Mouse (Mus musculus): ENCODE measurements around the gene Olfr777. TPM values are rescaled to one million over a fixed set of nuclear protein-coding genes. Genes with fewer than 3 reads are reported as not detected.
"Not testable (repeated sequence)": the region's sequence is repeated elsewhere in the genome, so short reads cannot be mapped to it uniquely, and the experiment has no call there.

The Olfr777 gene
- not detected in 2 replicates for polyA plus RNA-seq (2014; fragmentation: Nextera tagmentation; extraction: Ambion mirVana)

- WGBS: 83% methylated on average over 2 of the region's 2 CpGs
- no peak for ATAC-seq (ENCODE audit: insufficient read depth)
Measured at GRCm38 (mm10) chr10:129271081-129271535, at the start of gene Olfr777. Gene Olfr777 (minus strand): TSS chr10:129271485.

GRCm38 (mm10) chr10:129317817-129318216, 46.5 kb upstream of the Olfr777 start, which contains the start of gene Olfr780:
Gene Olfr780 (plus strand): TSS chr10:129318117.
- no peak within 1 kb of the TSS for H3K9ac ChIP-seq
- ATAC-seq (ENCODE audit: insufficient read depth): no peak
- H3K4me1 ChIP-seq (ENCODE audit: insufficient read depth): no peaks in the 10 kb centered on the region
- no peak within 1 kb of the TSS for H3K4me2 ChIP-seq
- no peaks in the 10 kb centered on the region for H3K27me3 ChIP-seq (ENCODE audit: insufficient read depth, low read length)
- no peak within 1 kb of the TSS for H3K4me3 ChIP-seq (ENCODE audit: low read depth, low read length)
- H3K36me3 ChIP-seq (ENCODE audit: insufficient read depth): no peaks in the 10 kb centered on the region
- H3K27ac ChIP-seq (ENCODE audit: low read depth): no peak within 1 kb of the TSS
- no peak for DNase-seq
- 83% methylated on average over 3 of the region's 3 CpGs for WGBS
- H3K9me3 ChIP-seq (ENCODE audit: low read depth, low read length): no peaks in the 10 kb centered on the region
- TF ChIP-seq CTCF (IDR thresholded peaks at IDR 0.05; ENCODE audit: low read depth): no peak

More at GRCm38 (mm10) chr10:129271081-129271535, at the start of gene Olfr777:
- H3K9me3 ChIP-seq (ENCODE audit: low read depth, low read length): no peaks in the 10 kb centered on the region
- H3K4me1 ChIP-seq (ENCODE audit: insufficient read depth): no peaks in the 10 kb centered on the region
- H3K27me3 ChIP-seq (ENCODE audit: insufficient read depth, low read length): no peaks in the 10 kb centered on the region
- H3K27ac ChIP-seq (ENCODE audit: low read depth): no peak within 1 kb of the TSS
- DNase-seq: no peak
- H3K4me2 ChIP-seq: no peak within 1 kb of the TSS
- no peak within 1 kb of the TSS for H3K9ac ChIP-seq
- no peaks in the 10 kb centered on the region for H3K36me3 ChIP-seq (ENCODE audit: insufficient read depth)
- no peak for TF ChIP-seq CTCF (IDR thresholded peaks at IDR 0.05; ENCODE audit: low read depth)
- H3K4me3 ChIP-seq (ENCODE audit: low read depth, low read length): no peak within 1 kb of the TSS

GRCm38 (mm10) chr10:129313521-129313920, 42.2 kb upstream of the Olfr777 start:
- H3K4me3 ChIP-seq (ENCODE audit: low read depth, low read length); ATAC-seq (ENCODE audit: insufficient read depth); H3K9ac ChIP-seq; H3K27me3 ChIP-seq (ENCODE audit: insufficient read depth, low read length); H3K36me3 ChIP-seq (ENCODE audit: insufficient read depth); H3K27ac ChIP-seq (ENCODE audit: low read depth); H3K9me3 ChIP-seq (ENCODE audit: low read depth, low read length); H3K4me1 ChIP-seq (ENCODE audit: insufficient read depth); DNase-seq; H3K4me2 ChIP-seq: not testable (repeated sequence)
- no CpG with 5 or more reads among the region's 1 CpGs for WGBS

GRCm38 (mm10) chr10:129312973-129313372, 41.7 kb upstream of the Olfr777 start:
- DNase-seq; H3K36me3 ChIP-seq (ENCODE audit: insufficient read depth); H3K4me1 ChIP-seq (ENCODE audit: insufficient read depth); H3K9ac ChIP-seq; H3K4me2 ChIP-seq; H3K4me3 ChIP-seq (ENCODE audit: low read depth, low read length); H3K27me3 ChIP-seq (ENCODE audit: insufficient read depth, low read length); H3K27ac ChIP-seq (ENCODE audit: low read depth); ATAC-seq (ENCODE audit: insufficient read depth); H3K9me3 ChIP-seq (ENCODE audit: low read depth, low read length): not testable (repeated sequence)
- 51% methylated on average over 1 of the region's 1 CpGs for WGBS

- no peaks in the 10 kb centered on the region for H3K4me1 ChIP-seq (ENCODE audit: insufficient read depth)
- H3K4me3 ChIP-seq (ENCODE audit: low read depth, low read length): no peak within 1 kb of the TSS
- no peak within 1 kb of the TSS for H3K27ac ChIP-seq (ENCODE audit: low read depth)
- H3K9me3 ChIP-seq (ENCODE audit: low read depth, low read length): no peaks in the 10 kb centered on the region
- no peaks in the 10 kb centered on the region for H3K36me3 ChIP-seq (ENCODE audit: insufficient read depth)
- no peak for DNase-seq
- TF ChIP-seq CTCF (IDR thresholded peaks at IDR 0.05; ENCODE audit: low read depth): no peak
- no peaks in the 10 kb centered on the region for H3K27me3 ChIP-seq (ENCODE audit: insufficient read depth, low read length)
- no peak for ATAC-seq (ENCODE audit: insufficient read depth)
- H3K4me2 ChIP-seq: no peak within 1 kb of the TSS
- H3K9ac ChIP-seq: no peak within 1 kb of the TSS
Measured at GRCm38 (mm10) chr10:129258827-129259226, 12.5 kb downstream of the Olfr777 start, which contains the start of gene Olfr776. Gene Olfr776 (plus strand): TSS chr10:129259127.

GRCm38 (mm10) chr10:129248112-129248511, 23.2 kb downstream of the Olfr777 start, which contains the start of gene Olfr775:
Gene Olfr775 (plus strand): TSS chr10:129248412.
- Histone ChIP-seq H3K4me3 (ENCODE audit: low read depth, low read length) (no peak within 1 kb of the TSS), H3K4me2 (no peak within 1 kb of the TSS), H3K27ac (ENCODE audit: low read depth) (no peak within 1 kb of the TSS), H3K9me3 (ENCODE audit: low read depth, low read length) (no peaks in the 10 kb centered on the region), H3K36me3 (ENCODE audit: insufficient read depth) (no peaks in the 10 kb centered on the region), H3K9ac (no peak within 1 kb of the TSS), H3K4me1 (ENCODE audit: insufficient read depth) (no peaks in the 10 kb centered on the region), H3K27me3 (ENCODE audit: insufficient read depth, low read length) (no peaks in the 10 kb centered on the region)
- no peak for TF ChIP-seq CTCF (IDR thresholded peaks at IDR 0.05; ENCODE audit: low read depth)
- DNase-seq (no peak), ATAC-seq (ENCODE audit: insufficient read depth) (no peak)
- 70% methylated on average over 3 of the region's 3 CpGs for WGBS

GRCm38 (mm10) chr10:129235904-129236303, 35.4 kb downstream of the Olfr777 start, which contains the start of gene Olfr774:
Gene Olfr774 (plus strand): TSS chr10:129236204.
- Histone ChIP-seq H3K9ac (no peak within 1 kb of the TSS), H3K27me3 (ENCODE audit: insufficient read depth, low read length) (no peaks in the 10 kb centered on the region), H3K4me2 (no peak within 1 kb of the TSS), H3K36me3 (ENCODE audit: insufficient read depth) (no peaks in the 10 kb centered on the region), H3K27ac (ENCODE audit: low read depth) (no peak within 1 kb of the TSS), H3K9me3 (ENCODE audit: low read depth, low read length) (no peaks in the 10 kb centered on the region), H3K4me3 (ENCODE audit: low read depth, low read length) (no peak within 1 kb of the TSS), H3K4me1 (ENCODE audit: insufficient read depth) (no peaks in the 10 kb centered on the region)
- DNase-seq (no peak), ATAC-seq (ENCODE audit: insufficient read depth) (no peak)
- WGBS: 73% methylated on average over 2 of the region's 2 CpGs
- TF ChIP-seq CTCF (IDR thresholded peaks at IDR 0.05; ENCODE audit: low read depth): no peak

Data from lung, embryonic 14.5 days (tissue).